Mouse (Mus musculus) B cell, adult 2 months (primary cell): ENCODE data around the gene Serping1.

Experiments
- DNase-seq, 2 experiments: peaks; one replicate each; pipeline ENCODE4 v3.0.0; 2022

Gene Serping1

GRCm38 (mm10) chr2:84779210-84779609, 4.0 kb upstream of the Serping1 start:
- DNase-seq, result peak; percentile 23 to 42

GRCm38 (mm10) chr2:84777706-84778105, 2.5 kb upstream of the Serping1 start:
- no peak for DNase-seq

- no peak for DNase-seq
Observed at GRCm38 (mm10) chr2:84775665-84776064, 421 bp upstream of the Serping1 start.

- DNase-seq, result no peak
Observed at GRCm38 (mm10) chr2:84774751-84775150, 493 bp downstream of the Serping1 start.

- no peak for DNase-seq
Observed at GRCm38 (mm10) chr2:84773195-84773594, 2.0 kb downstream of the Serping1 start.

- no peak for DNase-seq
Observed at GRCm38 (mm10) chr2:84772454-84772853, 2.8 kb downstream of the Serping1 start.

GRCm38 (mm10) chr2:84770501-84770900, 4.7 kb downstream of the Serping1 start:
- DNase-seq, result no peak

- DNase-seq, result no peak
Observed at GRCm38 (mm10) chr2:84762818-84763217, 12.4 kb downstream of the Serping1 start.

- no peak for DNase-seq
Observed at GRCm38 (mm10) chr2:84762295-84762694, 12.9 kb downstream of the Serping1 start.

- DNase-seq, result no peak
Observed at GRCm38 (mm10) chr2:84761840-84762239, 13.4 kb downstream of the Serping1 start.

GRCm38 (mm10) chr2:84761309-84761708, 13.9 kb downstream of the Serping1 start:
- DNase-seq, result no peak

- no peak for DNase-seq
Observed at GRCm38 (mm10) chr2:84760777-84761176, 14.5 kb downstream of the Serping1 start.

GRCm38 (mm10) chr2:84758542-84759127, 16.6 kb downstream of the Serping1 start:
- DNase-seq, result peak; percentile 23 to 36

- no peak for DNase-seq
Observed at GRCm38 (mm10) chr2:84757026-84757682, 18.1 kb downstream of the Serping1 start.

GRCm38 (mm10) chr2:84756245-84756644, 19.0 kb downstream of the Serping1 start:
- no peak for DNase-seq

- DNase-seq, result no peak
Observed at GRCm38 (mm10) chr2:84750115-84750514, 25.1 kb downstream of the Serping1 start.

- no peak for DNase-seq
Observed at GRCm38 (mm10) chr2:84744126-84744525, 31.1 kb downstream of the Serping1 start.

GRCm38 (mm10) chr2:84743561-84743960, 31.7 kb downstream of the Serping1 start, which contains the start of gene Gm19426:
TSS of gene Gm19426 (minus strand) at chr2:84743655.
- DNase-seq, result peak; percentile 20 to 23

- DNase-seq, result peak; percentile 17
Observed at GRCm38 (mm10) chr2:84742451-84743283, 32.6 kb downstream of the Serping1 start.

- DNase-seq, result no peak
Observed at GRCm38 (mm10) chr2:84741841-84742450, 33.3 kb downstream of the Serping1 start.

GRCm38 (mm10) chr2:84740608-84741333, 34.5 kb downstream of the Serping1 start:
- DNase-seq, result peak; percentile 32 to 35

- DNase-seq, result peak; percentile 36 to 37
Observed at GRCm38 (mm10) chr2:84738271-84738911, 36.9 kb downstream of the Serping1 start.
